Comparison of ENCODE assay signal across 14 mouse cellular contexts in genomic region chr16:10585165-10585564, GRCm38 (mm10). TPM values are rescaled to one million over a fixed set of nuclear protein-coding genes. Genes with fewer than 3 reads are reported as not detected.
A peak's percentile ranks its signal among the peaks of the same experiment; 100 is the strongest.
DNase-seq lines count a peak whose midpoint lies in the region; ATAC-seq and TF ChIP-seq lines count a peak whose summit lies in the region.
"Had no signal": no experiment of that assay in that cellular context is flagged by ENCODE, and none has a peak within 500 bp of the region (broad histone marks: within the 10 kb centered on the region; RNA-seq: fewer than 3 reads in every experiment).

No protein-coding gene starts in this region.

- no peak overlapping the region for H3K9ac ChIP-seq in hindbrain, embryonic 16.5 days (ENCODE audit: low read depth, low read length)
- H3K9ac ChIP-seq: forebrain, embryonic 15.5 days; liver, embryonic 12.5 days; midbrain, embryonic 12.5 days; neural tube, embryonic 13.5 days had no signal

- no peak overlapping the region for H3K4me2 ChIP-seq in hindbrain, embryonic 16.5 days (ENCODE audit: low read length)
- H3K4me2 ChIP-seq: forebrain, embryonic 15.5 days; liver, embryonic 12.5 days; midbrain, embryonic 12.5 days; neural tube, embryonic 13.5 days had no signal

- no peak for ATAC-seq in cerebellum, adult (ENCODE audit: insufficient number of reproducible peaks, low FRiP score, low TSS enrichment)
- ATAC-seq in megakaryocyte progenitor cell, adult 5-6 weeks (replicated peaks; ENCODE audit: poor library complexity), result peak; percentile 78
- no peak for ATAC-seq in hindbrain, embryonic 16.5 days
- ATAC-seq: forebrain, embryonic 15.5 days; intestine, embryonic 16.5 days; liver, embryonic 12.5 days had no signal

- no peak for TF ChIP-seq POLR2A in bone marrow, adult 2 months (IDR thresholded peaks at IDR 0.05; ENCODE audit: borderline replicate concordance, control insufficient read depth, low read depth, low read length)

- no peaks in the 10 kb centered on the region for H3K27me3 ChIP-seq in hindbrain, embryonic 16.5 days (replicated peaks; ENCODE audit: control insufficient read depth, insufficient read depth, low read length)
- H3K27me3 ChIP-seq: forebrain, embryonic 15.5 days; liver, embryonic 12.5 days; midbrain, embryonic 12.5 days; neural tube, embryonic 13.5 days had no signal

- H3K36me3 ChIP-seq in hindbrain, embryonic 16.5 days (ENCODE audit: control insufficient read depth, insufficient read depth, low read length), result peaks cover 25% of the 10 kb centered on the region

- intact Hi-C loops in heart, postnatal 14 days (cut with DNase I), result no loop called here

- DNase-seq in cerebellum, postnatal 25 days, result peak; percentile 21 to 46
- peak; percentile 91 for DNase-seq in 416B (ENCODE audit: low read depth)
- DNase-seq in embryo, embryonic 11 days, result no peak
- no peak for DNase-seq in heart, postnatal 14 days
- DNase-seq: gastrocnemius, postnatal 25 days had no signal

- peak overlapping the region; percentile 13; the same call in 1 of the 2 replicates for H3K27ac ChIP-seq in bone marrow, adult 2 months (ENCODE audit: control insufficient read depth, insufficient read depth, low read depth, low read length, poor library complexity)
- no peak overlapping the region for H3K27ac ChIP-seq in hindbrain, embryonic 16.5 days (ENCODE audit: low read depth, low read length)
- H3K27ac ChIP-seq: forebrain, embryonic 15.5 days; liver, embryonic 12.5 days; midbrain, embryonic 12.5 days; neural tube, embryonic 13.5 days had no signal

- 0% methylated on average over 1 of the region's 1 CpGs for WGBS in bone marrow, adult 2 months
- WGBS in hindbrain, embryonic 16.5 days, result 86% methylated on average over 1 of the region's 1 CpGs

- TF ChIP-seq CTCF in bone marrow, adult 2 months (IDR thresholded peaks at IDR 0.05; ENCODE audit: control insufficient read depth, insufficient read depth, low read length), result no peak

- no peaks in the 10 kb centered on the region for H3K9me3 ChIP-seq in hindbrain, embryonic 16.5 days (ENCODE audit: control insufficient read depth, low read length)
- H3K9me3 ChIP-seq: forebrain, embryonic 15.5 days; liver, embryonic 12.5 days; midbrain, embryonic 12.5 days; neural tube, embryonic 13.5 days had no signal

- H3K4me1 ChIP-seq in bone marrow, adult 2 months (ENCODE audit: control insufficient read depth, insufficient read depth, low read length), result peaks cover 2% of the 10 kb centered on the region; the same call in 1 of the 2 replicates
- H3K4me1 ChIP-seq in hindbrain, embryonic 16.5 days (ENCODE audit: control insufficient read depth, insufficient read depth, low read depth, low read length), result no peaks in the 10 kb centered on the region
- H3K4me1 ChIP-seq: forebrain, embryonic 15.5 days; liver, embryonic 12.5 days; midbrain, embryonic 12.5 days; neural tube, embryonic 13.5 days had no signal

- H3K4me3 ChIP-seq in bone marrow, adult 2 months (replicated peaks; ENCODE audit: control insufficient read depth, low read depth, low read length), result no peak overlapping the region
- no peak overlapping the region for H3K4me3 ChIP-seq in hindbrain, embryonic 16.5 days (ENCODE audit: low read length)
- H3K4me3 ChIP-seq: forebrain, embryonic 15.5 days; liver, embryonic 12.5 days; midbrain, embryonic 12.5 days; neural tube, embryonic 13.5 days had no signal

RNA-seq across cellular contexts. Expression of gene Clec16a, which starts 40.0 kb away (rescaled TPM):
- 3.0 and 6.3 TPM in 2 replicates for polyA plus RNA-seq in bone marrow, adult 2 months (2011; ENCODE audit: insufficient read depth, insufficient read length, low replicate concordance, missing spikeins)
- 10.8 and 11.5 TPM in 2 replicates for total RNA-seq in megakaryocyte progenitor cell, adult 5-6 weeks (2015)
- 12.6 and 14.6 TPM in 2 replicates for total RNA-seq in megakaryocyte progenitor cell, adult 5-6 weeks (2017)
- 60.7 and 66.7 TPM in 2 replicates for polyA plus RNA-seq in hindbrain, embryonic 16.5 days (2015; fragmentation: Nextera tagmentation; extraction: Ambion mirVana)
- total RNA-seq in heart, postnatal 14 days (2021), result 10 to 100 TPM; 46.0 to 50.7 TPM

RNA-seq across cellular contexts. Expression of gene Dexi, which starts 42.3 kb away (rescaled TPM):
- 4.2 and 4.3 TPM in 2 replicates for polyA plus RNA-seq in bone marrow, adult 2 months (2011; ENCODE audit: insufficient read depth, insufficient read length, low replicate concordance, missing spikeins)
- total RNA-seq in megakaryocyte progenitor cell, adult 5-6 weeks (2015), result 5.7 and 7.3 TPM in 2 replicates
- total RNA-seq in megakaryocyte progenitor cell, adult 5-6 weeks (2017), result 3.3 and 6.0 TPM in 2 replicates
- polyA plus RNA-seq in hindbrain, embryonic 16.5 days (2015; fragmentation: Nextera tagmentation; extraction: Ambion mirVana), result 8.7 and 16.9 TPM in 2 replicates
- total RNA-seq in heart, postnatal 14 days (2021), result 10 to 100 TPM; 29.4 to 32.5 TPM

Comparison
In these comparisons a context has a peak if more than half of its experiments do, and no peak if none do; other contexts are left out.
1. DNase-seq: peak in cerebellum, postnatal 25 days (2 of 2) and 416B (single experiment); none in embryo, embryonic 11 days (single experiment) and heart, postnatal 14 days (0 of 2).